Mouse (Mus musculus): ENCODE results near the gene Pcdh17.

Gene Pcdh17

GRCm38 (mm10) chr14:84480546-84480945, 37.2 kb downstream of the Pcdh17 start:
- DNase-seq (ENCODE audit: low spot score) = peak; percentile 73

DNA sequence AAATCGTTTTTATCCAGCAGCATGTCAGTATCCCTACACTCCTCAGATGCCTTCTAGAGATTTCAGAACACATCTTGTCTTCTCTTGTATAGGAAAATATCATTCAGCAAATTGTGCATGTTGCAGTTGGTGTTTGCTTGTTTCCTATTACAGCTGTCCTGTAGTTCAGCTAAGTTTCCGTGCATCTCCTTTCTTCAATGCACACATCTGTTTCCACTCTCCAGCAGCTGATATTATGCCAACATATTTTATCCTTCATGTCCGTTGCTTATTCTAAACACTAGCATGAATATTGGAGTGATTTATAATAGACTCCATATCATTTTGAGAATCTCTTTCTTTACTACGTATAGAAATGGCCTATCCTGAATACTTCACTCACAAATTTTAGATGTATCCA, 41.0 kb downstream of the Pcdh17 start:
- DNase-seq (ENCODE audit: low spot score) = no peak

DNA sequence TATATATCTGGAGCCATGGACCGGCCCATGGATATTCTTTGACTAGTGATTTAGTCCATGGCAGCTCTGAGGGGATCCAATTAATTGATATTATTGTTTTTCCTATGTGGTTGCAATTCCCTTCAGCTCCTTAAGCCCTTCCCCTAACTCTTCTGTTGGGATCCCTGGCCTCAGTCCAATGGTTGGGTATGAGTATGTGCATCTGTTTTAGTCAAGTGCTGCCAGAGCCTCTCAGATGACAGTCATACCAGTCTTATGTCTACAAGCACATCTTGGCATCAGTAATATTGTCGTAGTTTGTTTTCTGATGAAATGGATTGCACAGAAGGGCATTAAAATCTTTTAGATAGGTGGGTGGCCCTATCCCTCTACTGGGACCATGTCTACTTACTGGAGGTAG, 67.6 kb downstream of the Pcdh17 start:
- no peak for DNase-seq (ENCODE audit: low spot score)

- no peak for DNase-seq (ENCODE audit: low spot score)
Observed at GRCm38 (mm10) chr14:84532397-84532796, 89.0 kb downstream of the Pcdh17 start.

- no peak for DNase-seq (ENCODE audit: low spot score)
Observed at GRCm38 (mm10) chr14:84535264-84535663, 91.9 kb downstream of the Pcdh17 start.

GRCm38 (mm10) chr14:84541838-84542237, 98.5 kb downstream of the Pcdh17 start:
- DNase-seq (ENCODE audit: low spot score) = no peak

- DNase-seq (ENCODE audit: low spot score) = no peak
Observed at GRCm38 (mm10) chr14:84545968-84546367, 102.6 kb downstream of the Pcdh17 start.

GRCm38 (mm10) chr14:84547513-84548194, 104.3 kb downstream of the Pcdh17 start:
- no peak for DNase-seq (ENCODE audit: low spot score)

DNA sequence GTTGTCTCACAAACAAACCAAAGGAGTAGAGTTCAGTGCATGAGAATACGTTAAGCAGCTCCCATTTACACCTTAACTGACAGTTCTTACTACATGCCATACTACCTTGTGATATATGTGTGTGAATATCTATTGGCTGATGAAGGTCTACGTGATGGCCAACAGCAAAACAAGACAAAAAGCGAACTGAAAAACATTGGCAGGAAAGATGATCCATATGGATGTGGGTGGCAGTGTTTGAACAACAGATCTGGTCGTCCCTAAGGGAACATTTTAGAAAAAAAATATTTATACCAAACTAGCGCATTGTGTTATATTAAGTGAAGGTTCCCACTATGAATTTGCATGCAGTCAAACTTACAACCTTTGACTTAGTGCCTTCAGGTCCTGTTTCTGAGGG, 108.2 kb downstream of the Pcdh17 start:
- DNase-seq (ENCODE audit: low spot score) = no peak

GRCm38 (mm10) chr14:84571071-84571470, 127.7 kb downstream of the Pcdh17 start:
- DNase-seq (ENCODE audit: low spot score) = no peak
